Mouse (Mus musculus) liver, embryonic 14.5 days (tissue): ENCODE measurements at regions not wholly inside any gene's neighbourhood (a gene's known extent, or its start where the extent isn't known, plus 50 kb on each side); places are given as distances from the start of the nearest gene placed in this dataset.

ENCODE experiments used
- ATAC-seq: fragments of 200-750 bp; cut with Nextera tagmentation; 2 replicates; pipeline ENCODE4 v1.8.0; 2017; ENCODE audit warnings: moderate number of reproducible peaks, mild to moderate bottlenecking, moderate library complexity; ENCODE audit not compliant: insufficient read depth
- DNase-seq, 3 experiments: peaks; one replicate each; pipeline ENCODE4 v3.0.0-alpha.2; 2012 to 2013; ENCODE audit warnings: low read depth in 3 of 3, low spot score in 3 of 3
- H3K27ac ChIP-seq: fragments of 300-500 bp; sonication (generic); 2 replicates; pipeline ENCODE4 v1.5.1; 2014; ENCODE audit warnings: moderate library complexity, mild to moderate bottlenecking, control low read depth, inconsistent platforms
- H3K27me3 ChIP-seq: fragments of 300-500 bp; sonication (generic); 2 replicates; pipeline ENCODE4 v1.6.1; 2014; ENCODE audit warnings: mild to moderate bottlenecking, low read length, moderate library complexity; ENCODE audit not compliant: control insufficient read depth, insufficient read depth
- H3K36me3 ChIP-seq: fragments of 300-500 bp; sonication (generic); replicated peaks from 2 replicates; pipeline ENCODE4 v1.6.1; 2014; ENCODE audit warnings: low read depth; ENCODE audit not compliant: control insufficient read depth, insufficient read depth
- H3K4me1 ChIP-seq, 2 experiments: fragments of 200-500 bp in 1 of 2; fragments of 300-500 bp in 1 of 2; sonication (generic) in 1 of 2; replicated peaks; 2 replicates each; pipeline ENCODE4 v1.6.1; 2012 to 2014; ENCODE audit warnings: antibody characterized with exemption in 1 of 2, inconsistent platforms in 1 of 2, low read length in 1 of 2; ENCODE audit not compliant: control insufficient read depth in 2 of 2, insufficient read depth in 2 of 2
- H3K4me2 ChIP-seq: fragments of 300-500 bp; sonication (generic); 2 replicates; pipeline ENCODE4 v1.6.1; 2014; ENCODE audit warnings: low read depth, mild to moderate bottlenecking, control low read depth, moderate library complexity
- H3K4me3 ChIP-seq, 2 experiments: fragments of 200-500 bp in 1 of 2; fragments of 300-500 bp in 1 of 2; sonication (generic) in 1 of 2; 2 replicates each; pipeline ENCODE4 v1.5.1; 2012 to 2014; ENCODE audit warnings: low read depth in 2 of 2, low read length in 2 of 2, mild to moderate bottlenecking in 2 of 2, control low read depth in 1 of 2, inconsistent platforms in 1 of 2, moderate library complexity in 1 of 2; ENCODE audit not compliant: insufficient read depth in 1 of 2
- H3K9ac ChIP-seq: fragments of 300-500 bp; sonication (generic); replicated peaks from 2 replicates; pipeline ENCODE4 v1.6.1; 2014; ENCODE audit warnings: mild to moderate bottlenecking, control low read depth, moderate library complexity
- H3K9me3 ChIP-seq: fragments of 300-500 bp; sonication (generic); 2 replicates; pipeline ENCODE4 v1.6.1; 2016; ENCODE audit warnings: low read length, mixed read lengths; ENCODE audit not compliant: control insufficient read depth
- CTCF ChIP-seq: IDR thresholded peaks from 2 replicates; pipeline ENCODE4 v1.5.1; 2016; ENCODE audit warnings: antibody characterized with exemption, low read depth, control low read depth
- EP300 ChIP-seq: IDR thresholded peaks from 2 replicates; pipeline ENCODE4 v1.6.1; 2016; ENCODE audit warnings: antibody characterized with exemption, low read depth
- WGBS: fragments of 180-500 bp; shearing (Covaris S2); extraction: QIAGEN DNeasy Blood & Tissue Kit; methylation state at CpG from one replicate; pipeline ENCODE4 v1.1.7; 2014; ENCODE audit not compliant: insufficient replicate concordance; 5-methylcytosine and 5-hydroxymethylcytosine counted together

- ATAC-seq (peak; percentile 87), DNase-seq (peak; percentile 65 to 73 (median 67))
- WGBS: 7% methylated on average over 9 of the region's 9 CpGs
- H3K27ac ChIP-seq: peak overlapping the region; percentile 90
- peak overlapping the region in 1 of 2 experiments; percentile 12; a peak in 1 of 4 replicates for H3K4me3 ChIP-seq
- H3K9ac ChIP-seq: peak overlapping the region; percentile 51
- H3K36me3 ChIP-seq: no peaks in the 10 kb centered on the region
- H3K27me3 ChIP-seq: no peaks in the 10 kb centered on the region
- peaks cover 38 to 44% of the 10 kb centered on the region in 2 experiments for H3K4me1 ChIP-seq
- TF ChIP-seq CTCF (no peak), EP300 (peak; percentile 83)
- no peaks in the 10 kb centered on the region for H3K9me3 ChIP-seq
- peak overlapping the region; percentile 61 for H3K4me2 ChIP-seq
Observed at GRCm38 (mm10) chr15:8761741-8762271, 51.2 kb upstream of the Slc1a3 start.

DNA sequence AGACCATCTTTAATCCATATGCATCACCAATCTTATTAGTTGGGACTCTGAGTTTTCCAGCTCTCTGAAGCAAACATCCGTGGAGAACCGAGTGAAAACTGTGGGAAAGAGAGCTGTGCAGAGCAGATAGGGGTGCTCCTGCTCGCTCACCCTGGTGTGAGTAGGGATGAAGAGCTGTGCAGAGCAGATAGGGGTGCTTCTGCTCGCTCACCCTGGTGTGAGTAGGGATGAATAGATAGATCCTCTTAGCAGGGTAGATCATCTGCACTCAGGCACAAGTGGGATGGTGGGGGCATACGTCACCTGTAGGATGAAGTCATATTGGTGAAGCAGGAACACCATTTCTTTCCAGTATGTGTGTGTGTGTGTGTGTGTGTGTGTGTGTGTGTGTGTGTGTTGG, 50.6 kb upstream of the Slc1a3 start:
- Histone ChIP-seq H3K9ac (peak overlapping the region; percentile 36; the same call in 1 of the 2 replicates), H3K9me3 (no peaks in the 10 kb centered on the region), H3K27me3 (no peaks in the 10 kb centered on the region), H3K4me3 (no peak overlapping the region), H3K27ac (peak overlapping the region; percentile 90), H3K4me2 (peak overlapping the region; percentile 61), H3K4me1 (peaks cover 38 to 42% of the 10 kb centered on the region in 2 experiments), H3K36me3 (no peaks in the 10 kb centered on the region)
- 11% methylated on average over 5 of the region's 5 CpGs for WGBS
- peak; percentile 96 for ATAC-seq
- TF ChIP-seq CTCF (no peak), EP300 (peak; percentile 87)
- peak; percentile 64 to 68 (median 66) for DNase-seq
